Mouse (Mus musculus) C2C12 (cell line): ENCODE results near the gene Lsm6.

ENCODE experiments used
- CEBPB ChIP-seq: IDR thresholded peaks from one replicate; pipeline ENCODE4 v1.6.1; 2011; ENCODE audit warnings: low read depth, mild to moderate bottlenecking, control low read depth, moderate library complexity
- CTCF ChIP-seq: IDR thresholded peaks from one replicate; pipeline ENCODE4 v1.5.1; 2011; ENCODE audit not compliant: control insufficient read depth, insufficient read depth, insufficient read length
- FOSL1 ChIP-seq: IDR thresholded peaks from one replicate; pipeline ENCODE4 v1.8.0; 2011; ENCODE audit warnings: mild to moderate bottlenecking, low read length; ENCODE audit not compliant: poor library complexity, insufficient read depth, severe bottlenecking
- MAX ChIP-seq: IDR thresholded peaks from one replicate; pipeline ENCODE4 v1.6.1; 2011; ENCODE audit warnings: mild to moderate bottlenecking, control low read depth
- MYOD1 ChIP-seq: IDR thresholded peaks from one replicate; pipeline ENCODE4 v1.6.1; 2011; ENCODE audit warnings: low read depth; ENCODE audit not compliant: control insufficient read depth, insufficient read length
- MYOG ChIP-seq: IDR thresholded peaks from one replicate; pipeline ENCODE4 v1.6.1; 2011; ENCODE audit not compliant: control insufficient read depth, insufficient read length; ENCODE audit errors: extremely low read depth
- USF1 ChIP-seq: IDR thresholded peaks from one replicate; pipeline ENCODE4 v1.6.1; 2011; ENCODE audit warnings: low read depth, mild to moderate bottlenecking, control low read depth, moderate library complexity

- no peak for TF ChIP-seq MAX
- TF ChIP-seq USF1: no peak
- TF ChIP-seq CTCF: no peak
- no peak for TF ChIP-seq CEBPB
- TF ChIP-seq MYOG: no peak
- no peak for TF ChIP-seq FOSL1
- TF ChIP-seq MYOD1: no peak
These were observed 8.5 kb downstream of the Lsm6 start for GRCm38 (mm10) chr8:78812446-78812845.
